Mouse (Mus musculus): ENCODE results near the gene Ralgapa2. TPM values are rescaled to one million over a fixed set of nuclear protein-coding genes. Genes with fewer than 3 reads are reported as not detected.

Ralgapa2 gene
- polyA plus RNA-seq, 1 experiment from 2014 or later, result 4.0 TPM

GRCm38 (mm10) chr2:146366098-146366497, 146.0 kb downstream of the Ralgapa2 start:
- H3K9me3 ChIP-seq, result no peaks in the 10 kb centered on the region
- WGBS, result 67% methylated on average over 12 of the region's 12 CpGs
- H3K4me1 ChIP-seq, result 0 out of 2 replicates have a peak, but pooled peaks cover 3% of the 10 kb centered on the region
- ATAC-seq (ENCODE audit: insufficient number of reproducible peaks, low FRiP score, low TSS enrichment, low read depth), result no peak
- no peaks in the 10 kb centered on the region for H3K36me3 ChIP-seq
- H3K4me3 ChIP-seq, result no peak overlapping the region
- no peak overlapping the region for H3K9ac ChIP-seq
- no peak overlapping the region for H3K27ac ChIP-seq
- H3K4me2 ChIP-seq, result no peak overlapping the region
- H3K27me3 ChIP-seq, result no peaks in the 10 kb centered on the region

GRCm38 (mm10) chr2:146365368-146365983, 146.7 kb downstream of the Ralgapa2 start:
- Histone ChIP-seq H3K4me1 (0 out of 2 replicates have a peak, but pooled peaks cover 3% of the 10 kb centered on the region), H3K36me3 (no peaks in the 10 kb centered on the region), H3K27ac (no peak overlapping the region), H3K4me3 (no peak overlapping the region), H3K9ac (no peak overlapping the region), H3K9me3 (no peaks in the 10 kb centered on the region), H3K4me2 (no peak overlapping the region), H3K27me3 (no peaks in the 10 kb centered on the region)
- WGBS, result 40% methylated on average over 11 of the region's 11 CpGs
- no peak for ATAC-seq (ENCODE audit: insufficient number of reproducible peaks, low FRiP score, low TSS enrichment, low read depth)

GRCm38 (mm10) chr2:146363483-146363882, 148.7 kb downstream of the Ralgapa2 start:
- ATAC-seq (ENCODE audit: insufficient number of reproducible peaks, low FRiP score, low TSS enrichment, low read depth), result no peak
- H3K27ac ChIP-seq, result no peak overlapping the region
- no peaks in the 10 kb centered on the region for H3K9me3 ChIP-seq
- H3K9ac ChIP-seq, result no peak overlapping the region
- H3K27me3 ChIP-seq, result no peaks in the 10 kb centered on the region
- 0 out of 2 replicates have a peak, but pooled peaks cover 3% of the 10 kb centered on the region for H3K4me1 ChIP-seq
- no peak overlapping the region for H3K4me3 ChIP-seq
- no peak overlapping the region for H3K4me2 ChIP-seq
- no peaks in the 10 kb centered on the region for H3K36me3 ChIP-seq
- WGBS, result 67% methylated on average over 2 of the region's 2 CpGs

GRCm38 (mm10) chr2:146362932-146363331, 149.2 kb downstream of the Ralgapa2 start:
- Histone ChIP-seq H3K4me1 (0 out of 2 replicates have a peak, but pooled peaks cover 3% of the 10 kb centered on the region), H3K36me3 (no peaks in the 10 kb centered on the region), H3K4me3 (no peak overlapping the region), H3K9me3 (no peaks in the 10 kb centered on the region), H3K9ac (no peak overlapping the region), H3K27me3 (no peaks in the 10 kb centered on the region), H3K4me2 (no peak overlapping the region), H3K27ac (no peak overlapping the region)
- ATAC-seq (ENCODE audit: insufficient number of reproducible peaks, low FRiP score, low TSS enrichment, low read depth), result no peak
- 65% methylated on average over 1 of the region's 1 CpGs for WGBS

GRCm38 (mm10) chr2:146361969-146362368, 150.2 kb downstream of the Ralgapa2 start:
- WGBS, result 48% methylated on average over 4 of the region's 4 CpGs

GRCm38 (mm10) chr2:146361076-146361475, 151.1 kb downstream of the Ralgapa2 start:
- H3K4me3 ChIP-seq, result no peak overlapping the region
- H3K27me3 ChIP-seq, result no peaks in the 10 kb centered on the region
- H3K4me1 ChIP-seq, result 0 out of 2 replicates have a peak, but pooled peaks cover 3% of the 10 kb centered on the region
- no peaks in the 10 kb centered on the region for H3K9me3 ChIP-seq
- no peak overlapping the region for H3K27ac ChIP-seq
- no peak overlapping the region for H3K4me2 ChIP-seq
- H3K9ac ChIP-seq, result no peak overlapping the region
- H3K36me3 ChIP-seq, result no peaks in the 10 kb centered on the region
- ATAC-seq (ENCODE audit: insufficient number of reproducible peaks, low FRiP score, low TSS enrichment, low read depth), result no peak
- WGBS, result 63% methylated on average over 3 of the region's 3 CpGs

More at GRCm38 (mm10) chr2:146361969-146362368, 150.2 kb downstream of the Ralgapa2 start:
- Histone ChIP-seq H3K9me3 (no peaks in the 10 kb centered on the region), H3K4me1 (0 out of 2 replicates have a peak, but pooled peaks cover 3% of the 10 kb centered on the region), H3K4me2 (no peak overlapping the region), H3K36me3 (no peaks in the 10 kb centered on the region), H3K4me3 (no peak overlapping the region), H3K27ac (no peak overlapping the region), H3K27me3 (no peaks in the 10 kb centered on the region), H3K9ac (no peak overlapping the region)
- ATAC-seq (ENCODE audit: insufficient number of reproducible peaks, low FRiP score, low TSS enrichment, low read depth), result no peak

GRCm38 (mm10) chr2:146359676-146360075, 152.5 kb downstream of the Ralgapa2 start:
- no peak for ATAC-seq (ENCODE audit: insufficient number of reproducible peaks, low FRiP score, low TSS enrichment, low read depth)
- 90% methylated on average over 2 of the region's 2 CpGs for WGBS
- no peak overlapping the region for H3K4me2 ChIP-seq
- H3K27me3 ChIP-seq, result no peaks in the 10 kb centered on the region
- H3K36me3 ChIP-seq, result no peaks in the 10 kb centered on the region
- no peak overlapping the region for H3K4me3 ChIP-seq
- 0 out of 2 replicates have a peak, but pooled peaks cover 3% of the 10 kb centered on the region for H3K4me1 ChIP-seq
- no peak overlapping the region for H3K9ac ChIP-seq
- H3K9me3 ChIP-seq, result no peaks in the 10 kb centered on the region
- H3K27ac ChIP-seq, result no peak overlapping the region

- no peak for ATAC-seq (ENCODE audit: insufficient number of reproducible peaks, low FRiP score, low TSS enrichment, low read depth)
- H3K27ac ChIP-seq, result no peak overlapping the region
- H3K9me3 ChIP-seq, result no peaks in the 10 kb centered on the region
- WGBS, result 69% methylated on average over 6 of the region's 6 CpGs
- H3K27me3 ChIP-seq, result no peaks in the 10 kb centered on the region
- peaks cover 4% of the 10 kb centered on the region; the same call in 1 of the 2 replicates for H3K36me3 ChIP-seq
- no peak overlapping the region for H3K4me3 ChIP-seq
- H3K4me1 ChIP-seq, result no peaks in the 10 kb centered on the region
- no peak overlapping the region for H3K9ac ChIP-seq
- H3K4me2 ChIP-seq, result no peak overlapping the region
These were observed 155.6 kb downstream of the Ralgapa2 start for GRCm38 (mm10) chr2:146356524-146356923.

GRCm38 (mm10) chr2:146350230-146350629, 161.9 kb downstream of the Ralgapa2 start:
- no peaks in the 10 kb centered on the region for H3K9me3 ChIP-seq
- no peak overlapping the region for H3K9ac ChIP-seq
- no peak for ATAC-seq (ENCODE audit: insufficient number of reproducible peaks, low FRiP score, low TSS enrichment, low read depth)
- H3K27ac ChIP-seq, result no peak overlapping the region
- H3K4me2 ChIP-seq, result no peak overlapping the region
- H3K27me3 ChIP-seq, result no peaks in the 10 kb centered on the region
- no peak overlapping the region for H3K4me3 ChIP-seq
- 89% methylated on average over 5 of the region's 5 CpGs for WGBS
- no peaks in the 10 kb centered on the region for H3K4me1 ChIP-seq
- H3K36me3 ChIP-seq, result peaks cover 4% of the 10 kb centered on the region

GRCm38 (mm10) chr2:146347942-146348341, 164.2 kb downstream of the Ralgapa2 start:
- peaks cover 4% of the 10 kb centered on the region for H3K36me3 ChIP-seq
- no peak for ATAC-seq (ENCODE audit: insufficient number of reproducible peaks, low FRiP score, low TSS enrichment, low read depth)

GRCm38 (mm10) chr2:146340090-146340489, 172.1 kb downstream of the Ralgapa2 start:
- H3K4me3 ChIP-seq, result no peak overlapping the region
- WGBS, result 90% methylated on average over 4 of the region's 4 CpGs

More at GRCm38 (mm10) chr2:146347942-146348341, 164.2 kb downstream of the Ralgapa2 start:
- WGBS, result 51% methylated on average over 2 of the region's 2 CpGs
- Histone ChIP-seq H3K9ac (no peak overlapping the region), H3K27me3 (no peaks in the 10 kb centered on the region), H3K4me1 (no peaks in the 10 kb centered on the region), H3K27ac (no peak overlapping the region), H3K4me3 (no peak overlapping the region), H3K4me2 (no peak overlapping the region), H3K9me3 (no peaks in the 10 kb centered on the region)

GRCm38 (mm10) chr2:146337540-146337939, 174.6 kb downstream of the Ralgapa2 start:
- ATAC-seq (ENCODE audit: insufficient number of reproducible peaks, low FRiP score, low TSS enrichment, low read depth), result no peak
- H3K4me2 ChIP-seq, result no peak overlapping the region
- no peak overlapping the region for H3K4me3 ChIP-seq
- H3K27me3 ChIP-seq, result no peaks in the 10 kb centered on the region
- 73% methylated on average over 1 of the region's 1 CpGs for WGBS
- no peaks in the 10 kb centered on the region for H3K36me3 ChIP-seq
- H3K27ac ChIP-seq, result no peak overlapping the region
- H3K9me3 ChIP-seq, result no peaks in the 10 kb centered on the region
- no peaks in the 10 kb centered on the region for H3K4me1 ChIP-seq
- no peak overlapping the region for H3K9ac ChIP-seq

More at GRCm38 (mm10) chr2:146340090-146340489, 172.1 kb downstream of the Ralgapa2 start:
- Histone ChIP-seq H3K27me3 (no peaks in the 10 kb centered on the region), H3K27ac (no peak overlapping the region), H3K9me3 (no peaks in the 10 kb centered on the region), H3K9ac (no peak overlapping the region), H3K4me2 (no peak overlapping the region), H3K36me3 (no peaks in the 10 kb centered on the region), H3K4me1 (no peaks in the 10 kb centered on the region)
- ATAC-seq (ENCODE audit: insufficient number of reproducible peaks, low FRiP score, low TSS enrichment, low read depth), result no peak

Data from limb, embryonic 15.5 days (tissue).